Mouse (Mus musculus) liver, embryonic 14.5 days (tissue): ENCODE measurements around the gene Ust. TPM values are rescaled to one million over a fixed set of nuclear protein-coding genes. Genes with fewer than 3 reads are reported as not detected.

ENCODE experiments used
- ATAC-seq: fragments of 200-750 bp; cut with Nextera tagmentation; 2 replicates; pipeline ENCODE4 v1.8.0; 2017; ENCODE audit warnings: moderate number of reproducible peaks, mild to moderate bottlenecking, moderate library complexity; ENCODE audit not compliant: insufficient read depth
- DNase-seq, 3 experiments: peaks; one replicate each; pipeline ENCODE4 v3.0.0-alpha.2; 2012 to 2013; ENCODE audit warnings: low read depth in 3 of 3, low spot score in 3 of 3
- H3K27ac ChIP-seq: fragments of 300-500 bp; sonication (generic); 2 replicates; pipeline ENCODE4 v1.5.1; 2014; ENCODE audit warnings: moderate library complexity, mild to moderate bottlenecking, control low read depth, inconsistent platforms
- H3K27me3 ChIP-seq: fragments of 300-500 bp; sonication (generic); 2 replicates; pipeline ENCODE4 v1.6.1; 2014; ENCODE audit warnings: mild to moderate bottlenecking, low read length, moderate library complexity; ENCODE audit not compliant: control insufficient read depth, insufficient read depth
- H3K36me3 ChIP-seq: fragments of 300-500 bp; sonication (generic); replicated peaks from 2 replicates; pipeline ENCODE4 v1.6.1; 2014; ENCODE audit warnings: low read depth; ENCODE audit not compliant: control insufficient read depth, insufficient read depth
- H3K4me1 ChIP-seq, 2 experiments: fragments of 200-500 bp in 1 of 2; fragments of 300-500 bp in 1 of 2; sonication (generic) in 1 of 2; replicated peaks; 2 replicates each; pipeline ENCODE4 v1.6.1; 2012 to 2014; ENCODE audit warnings: antibody characterized with exemption in 1 of 2, inconsistent platforms in 1 of 2, low read length in 1 of 2; ENCODE audit not compliant: control insufficient read depth in 2 of 2, insufficient read depth in 2 of 2
- H3K4me2 ChIP-seq: fragments of 300-500 bp; sonication (generic); 2 replicates; pipeline ENCODE4 v1.6.1; 2014; ENCODE audit warnings: low read depth, mild to moderate bottlenecking, control low read depth, moderate library complexity
- H3K4me3 ChIP-seq, 2 experiments: fragments of 200-500 bp in 1 of 2; fragments of 300-500 bp in 1 of 2; sonication (generic) in 1 of 2; 2 replicates each; pipeline ENCODE4 v1.5.1; 2012 to 2014; ENCODE audit warnings: low read depth in 2 of 2, low read length in 2 of 2, mild to moderate bottlenecking in 2 of 2, control low read depth in 1 of 2, inconsistent platforms in 1 of 2, moderate library complexity in 1 of 2; ENCODE audit not compliant: insufficient read depth in 1 of 2
- H3K9ac ChIP-seq: fragments of 300-500 bp; sonication (generic); replicated peaks from 2 replicates; pipeline ENCODE4 v1.6.1; 2014; ENCODE audit warnings: mild to moderate bottlenecking, control low read depth, moderate library complexity
- H3K9me3 ChIP-seq: fragments of 300-500 bp; sonication (generic); 2 replicates; pipeline ENCODE4 v1.6.1; 2016; ENCODE audit warnings: low read length, mixed read lengths; ENCODE audit not compliant: control insufficient read depth
- CTCF ChIP-seq: IDR thresholded peaks from 2 replicates; pipeline ENCODE4 v1.5.1; 2016; ENCODE audit warnings: antibody characterized with exemption, low read depth, control low read depth
- EP300 ChIP-seq: IDR thresholded peaks from 2 replicates; pipeline ENCODE4 v1.6.1; 2016; ENCODE audit warnings: antibody characterized with exemption, low read depth
- WGBS: fragments of 180-500 bp; shearing (Covaris S2); extraction: QIAGEN DNeasy Blood & Tissue Kit; methylation state at CpG from one replicate; pipeline ENCODE4 v1.1.7; 2014; ENCODE audit not compliant: insufficient replicate concordance; 5-methylcytosine and 5-hydroxymethylcytosine counted together
- polyA plus RNA-seq, 2 experiments: library from polyadenylated mRNA; depleted of rRNA in 1 of 2; stranded (reverse) in 1 of 2; unstranded in 1 of 2; fragments of >200 nt; fragmentation: Nextera tagmentation in 1 of 2; extraction: Ambion mirVana in 1 of 2; gene quantifications; 2 replicates each; pipeline versions ENCODE4 v1.2.1 to v1.2.3; 2012 to 2014

Gene Ust
- polyA plus RNA-seq, 2 experiments = 0.30 to 0.42 TPM

- Histone ChIP-seq H3K27me3 (no peaks in the 10 kb centered on the region), H3K9me3 (no peaks in the 10 kb centered on the region), H3K4me1 (no peaks in the 10 kb centered on the region), H3K9ac (no peak overlapping the region), H3K27ac (no peak overlapping the region), H3K4me2 (no peak overlapping the region), H3K36me3 (no peaks in the 10 kb centered on the region), H3K4me3 (no peak overlapping the region)
- no peak for TF ChIP-seq CTCF
- no peak for TF ChIP-seq EP300
- 53% methylated on average over 1 of the region's 1 CpGs for WGBS
- ATAC-seq (no peak), DNase-seq (no peak)
Observed at GRCm38 (mm10) chr10:8491909-8492591, 26.6 kb downstream of the Ust start.

DNA sequence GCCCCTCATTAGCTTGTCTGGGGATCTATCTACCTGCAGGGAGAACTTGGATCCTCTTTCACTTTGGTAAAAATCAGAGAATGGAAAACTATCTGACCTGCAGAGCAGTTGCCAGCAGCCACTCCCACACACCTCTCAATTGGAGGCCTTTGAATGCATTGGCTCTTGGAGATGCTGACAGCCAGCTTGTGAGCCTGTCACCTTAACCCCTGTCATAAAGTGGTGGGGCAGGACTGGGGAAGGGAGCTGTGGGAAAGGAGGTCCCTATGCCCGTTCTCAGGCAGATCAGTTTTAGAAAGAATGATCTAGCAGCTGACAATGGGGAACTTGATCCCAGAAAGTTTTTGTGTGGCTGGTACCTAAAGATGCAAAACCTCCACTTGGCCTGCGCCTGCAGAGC, 31.2 kb downstream of the Ust start:
- H3K27ac ChIP-seq = no peak overlapping the region
- ATAC-seq = no peak
- H3K4me2 ChIP-seq = no peak overlapping the region
- H3K36me3 ChIP-seq = no peaks in the 10 kb centered on the region
- TF ChIP-seq CTCF (no peak), EP300 (no peak)
- H3K4me1 ChIP-seq = no peaks in the 10 kb centered on the region
- H3K9me3 ChIP-seq = no peaks in the 10 kb centered on the region
- no peak overlapping the region for H3K4me3 ChIP-seq
- no peaks in the 10 kb centered on the region for H3K27me3 ChIP-seq
- 53% methylated on average over 2 of the region's 2 CpGs for whole genome bisulfite sequencing
- no peak overlapping the region for H3K9ac ChIP-seq
- no peak for DNase-seq

DNA sequence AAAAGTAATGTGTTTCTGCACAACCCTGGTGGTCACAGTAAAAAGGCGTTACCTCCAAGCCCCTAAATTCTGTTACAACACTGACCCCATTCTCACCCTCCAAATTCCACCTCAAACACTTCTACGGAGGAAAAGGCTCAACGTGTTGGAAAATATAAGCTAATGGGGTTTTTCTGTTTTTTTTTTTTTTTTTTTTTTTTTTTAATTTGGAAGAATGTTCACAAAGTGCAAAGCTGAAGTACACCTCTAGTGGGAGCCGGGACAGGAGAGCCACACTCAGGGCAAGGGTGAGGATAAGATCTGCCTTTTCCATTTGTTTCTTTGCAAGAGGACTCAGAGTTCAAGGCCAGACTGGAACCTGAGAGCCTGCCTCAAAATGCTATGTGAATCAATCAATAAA, 34.1 kb downstream of the Ust start:
- TF ChIP-seq EP300 = no peak
- TF ChIP-seq CTCF = no peak
- no peaks in the 10 kb centered on the region for H3K4me1 ChIP-seq
- 61% methylated on average over 4 of the region's 4 CpGs for WGBS
- H3K4me3 ChIP-seq = no peak overlapping the region
- no peak for ATAC-seq
- no peak overlapping the region for H3K4me2 ChIP-seq
- no peaks in the 10 kb centered on the region for H3K36me3 ChIP-seq
- no peaks in the 10 kb centered on the region for H3K9me3 ChIP-seq
- H3K27me3 ChIP-seq = no peaks in the 10 kb centered on the region
- H3K27ac ChIP-seq = no peak overlapping the region
- DNase-seq = no peak
- H3K9ac ChIP-seq = no peak overlapping the region

DNA sequence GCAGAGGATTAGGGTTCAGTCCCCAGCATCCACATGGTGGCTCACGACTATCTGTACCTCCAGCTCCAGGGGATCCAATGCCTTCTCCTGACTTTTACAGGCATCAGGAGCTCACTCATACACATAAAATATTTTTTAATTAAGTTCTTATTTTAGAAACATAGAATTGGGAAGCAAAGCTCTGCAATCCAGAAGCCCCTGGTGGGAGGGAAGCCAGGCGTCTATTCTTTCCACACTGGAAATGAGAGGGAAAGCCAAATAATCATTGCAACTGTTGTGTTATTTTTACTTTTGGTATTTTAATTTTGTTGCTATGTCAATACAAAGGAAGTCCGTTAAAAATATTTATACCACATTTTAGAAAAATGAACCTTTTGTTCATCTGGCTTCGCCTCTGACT, 35.8 kb downstream of the Ust start:
- 64% methylated on average over 4 of the region's 4 CpGs for WGBS
- no peak overlapping the region for H3K9ac ChIP-seq

GRCm38 (mm10) chr10:8479779-8480178, 38.8 kb downstream of the Ust start:
- Histone ChIP-seq H3K4me1 (no peaks in the 10 kb centered on the region), H3K27ac (no peak overlapping the region), H3K4me2 (no peak overlapping the region), H3K27me3 (no peaks in the 10 kb centered on the region), H3K36me3 (no peaks in the 10 kb centered on the region), H3K4me3 (no peak overlapping the region), H3K9ac (no peak overlapping the region), H3K9me3 (no peaks in the 10 kb centered on the region)
- no peak for DNase-seq
- TF ChIP-seq CTCF (no peak), EP300 (no peak)
- 66% methylated on average over 2 of the region's 2 CpGs for WGBS
- no peak for ATAC-seq

More for the DNA sequence above, 35.8 kb downstream of the Ust start:
- Histone ChIP-seq H3K9me3 (no peaks in the 10 kb centered on the region), H3K27me3 (no peaks in the 10 kb centered on the region), H3K4me3 (no peak overlapping the region), H3K4me2 (no peak overlapping the region), H3K36me3 (no peaks in the 10 kb centered on the region), H3K4me1 (no peaks in the 10 kb centered on the region), H3K27ac (no peak overlapping the region)
- TF ChIP-seq EP300 (no peak), CTCF (no peak)
- ATAC-seq (no peak), DNase-seq (no peak)
